Mouse (Mus musculus) right cerebral cortex, postnatal 10 days (tissue): Measurements from ENCODE around the gene Prss12.
A peak's percentile ranks its signal among the peaks of the same experiment; 100 is the strongest.

Source experiments
- DNase-seq, 2 experiments: peaks; one replicate each; pipeline ENCODE4 v3.0.0; 2021; ENCODE audit warnings: low spot score in 2 of 2

Gene Prss12

DNA sequence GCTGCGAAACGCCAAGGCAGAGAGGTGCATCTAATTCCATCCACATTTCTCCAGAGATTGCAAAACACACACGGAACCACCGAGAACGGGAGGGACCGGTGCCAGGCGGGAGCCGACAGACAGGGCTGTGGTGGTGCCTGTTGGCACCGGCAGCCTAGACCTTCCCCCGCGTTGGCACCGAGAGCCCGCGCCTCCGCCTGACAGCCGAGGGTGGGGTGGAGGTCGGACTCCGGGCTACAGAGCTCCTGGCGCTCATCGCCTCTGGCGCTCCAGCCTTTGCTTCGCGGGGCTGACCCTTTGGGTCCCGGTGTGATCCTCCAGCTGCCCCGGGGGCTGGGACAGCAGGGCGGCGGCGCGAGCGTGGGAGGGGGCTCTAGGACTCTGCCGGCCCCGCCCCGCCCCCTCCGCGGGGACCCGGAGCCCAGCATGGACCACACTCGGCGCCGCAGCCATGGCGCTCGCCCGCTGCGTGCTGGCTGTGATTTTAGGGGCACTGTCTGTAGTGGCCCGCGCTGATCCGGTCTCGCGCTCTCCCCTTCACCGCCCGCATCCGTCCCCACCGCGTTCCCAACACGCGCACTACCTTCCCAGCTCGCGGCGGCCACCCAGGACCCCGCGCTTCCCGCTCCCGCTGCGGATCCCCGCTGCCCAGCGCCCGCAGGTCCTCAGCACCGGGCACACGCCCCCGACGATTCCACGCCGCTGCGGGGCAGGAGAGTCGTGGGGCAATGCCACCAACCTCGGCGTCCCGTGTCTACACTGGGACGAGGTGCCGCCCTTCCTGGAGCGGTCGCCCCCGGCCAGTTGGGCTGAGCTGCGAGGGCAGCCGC is at the start of gene Prss12:
Gene Prss12 (plus strand): TSS at position 206 of the 830 bp plus-strand sequence.
- DNase-seq: peak; percentile 55 to 68

GRCm38 (mm10) chr3:123397562-123398481 is 48.9 kb upstream of the Prss12 start:
- no peak for DNase-seq

- no peak for DNase-seq
Measured at GRCm38 (mm10) chr3:123404945-123405344, 41.8 kb upstream of the Prss12 start.

- no peak for DNase-seq
Measured at GRCm38 (mm10) chr3:123411821-123412578, 34.7 kb upstream of the Prss12 start.

GRCm38 (mm10) chr3:123413173-123413572 is 33.5 kb upstream of the Prss12 start:
- DNase-seq: no peak

- no peak for DNase-seq
Measured at GRCm38 (mm10) chr3:123425647-123426046, 21.1 kb upstream of the Prss12 start.

DNA sequence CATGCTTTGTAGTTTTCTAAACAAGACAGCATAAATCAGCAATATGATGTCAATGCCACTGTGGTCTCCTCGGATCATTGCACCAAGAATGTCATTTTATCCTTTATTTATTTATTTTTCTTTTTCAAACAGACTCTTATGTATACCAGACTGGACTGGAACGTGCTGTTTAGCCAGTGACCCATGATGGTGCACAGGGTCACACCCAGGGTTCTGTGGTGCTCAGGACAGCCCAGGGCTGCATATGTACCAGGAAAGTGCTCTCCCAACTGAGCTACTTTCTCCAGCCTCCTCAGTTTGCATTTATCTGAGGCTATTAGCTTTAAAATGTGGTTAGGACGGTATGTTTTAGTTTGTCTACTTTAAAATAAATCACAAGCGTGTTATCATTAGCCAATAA is 18.7 kb upstream of the Prss12 start:
- no peak for DNase-seq

DNA sequence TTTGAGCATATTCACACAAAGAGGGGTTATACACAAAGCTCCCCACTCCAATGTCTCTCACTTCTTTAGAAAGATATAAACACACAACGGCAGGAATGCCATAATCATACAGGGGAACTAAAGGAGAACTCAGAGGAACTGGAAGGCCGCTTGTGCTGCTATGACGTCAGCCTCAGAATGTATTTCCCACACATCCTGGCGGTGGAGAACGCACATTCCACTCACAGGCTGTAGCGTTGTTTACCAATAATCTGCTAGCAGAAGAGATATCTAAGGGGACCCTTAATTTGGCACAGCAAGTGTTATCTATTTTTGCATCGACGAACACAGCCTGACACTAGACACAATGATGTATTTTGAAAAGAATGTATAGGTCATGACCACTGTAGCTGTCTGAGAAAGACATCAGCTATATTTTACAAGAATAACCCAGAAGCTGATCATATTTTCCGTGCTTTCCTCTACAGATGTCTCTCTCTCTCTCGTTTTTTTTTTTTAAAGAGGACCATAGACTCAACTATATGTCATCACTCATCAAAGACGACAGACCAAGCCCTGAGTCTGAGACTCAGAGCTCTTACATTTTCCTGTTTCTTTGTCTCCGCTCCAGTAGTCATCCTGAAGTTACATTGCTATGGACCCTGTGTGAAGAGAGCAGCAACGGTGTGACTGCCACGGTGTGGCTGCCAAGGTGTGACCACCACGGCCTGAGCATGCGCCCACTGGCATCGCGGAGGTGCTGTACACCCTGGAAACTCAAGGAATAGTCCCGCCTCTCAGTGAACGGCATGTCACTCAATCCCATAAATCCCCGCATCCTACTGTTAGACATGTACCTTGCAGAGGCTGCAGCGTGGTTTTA is 16.9 kb upstream of the Prss12 start:
- no peak for DNase-seq

DNA sequence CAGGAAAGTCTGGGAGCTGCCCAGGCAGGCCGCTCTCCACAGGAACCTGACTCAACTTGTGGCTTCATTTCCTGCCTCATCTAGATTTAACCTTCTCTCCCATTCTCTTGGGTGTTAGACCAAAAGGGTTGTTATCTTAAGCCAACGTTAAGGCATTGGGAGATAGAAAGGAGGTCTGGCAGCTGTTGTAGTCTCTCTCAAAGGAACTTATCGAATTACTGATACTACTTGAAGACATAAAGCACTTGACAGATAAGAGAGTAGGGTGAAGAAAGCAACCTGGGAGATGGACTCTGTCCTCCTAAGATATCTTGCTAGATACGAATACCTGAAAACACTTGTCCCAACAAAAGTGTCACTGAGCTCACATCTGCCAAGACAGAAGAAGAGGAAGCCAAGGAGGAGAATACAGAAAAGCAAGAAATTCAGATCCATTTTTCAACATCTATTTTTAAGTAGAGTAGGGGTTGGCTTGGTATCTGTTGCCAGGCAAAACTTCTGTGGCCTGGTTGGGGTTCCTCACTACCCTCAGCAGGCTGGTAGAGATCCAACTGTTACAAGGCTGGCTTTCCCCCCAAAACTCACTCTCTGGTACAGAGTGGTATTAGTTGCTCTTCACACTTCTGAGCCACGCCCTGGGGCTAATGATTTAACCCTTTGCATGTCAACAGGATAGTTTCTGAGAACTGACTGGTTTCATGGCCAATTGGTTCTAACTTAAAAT is 14.6 kb upstream of the Prss12 start:
- no peak for DNase-seq

DNA sequence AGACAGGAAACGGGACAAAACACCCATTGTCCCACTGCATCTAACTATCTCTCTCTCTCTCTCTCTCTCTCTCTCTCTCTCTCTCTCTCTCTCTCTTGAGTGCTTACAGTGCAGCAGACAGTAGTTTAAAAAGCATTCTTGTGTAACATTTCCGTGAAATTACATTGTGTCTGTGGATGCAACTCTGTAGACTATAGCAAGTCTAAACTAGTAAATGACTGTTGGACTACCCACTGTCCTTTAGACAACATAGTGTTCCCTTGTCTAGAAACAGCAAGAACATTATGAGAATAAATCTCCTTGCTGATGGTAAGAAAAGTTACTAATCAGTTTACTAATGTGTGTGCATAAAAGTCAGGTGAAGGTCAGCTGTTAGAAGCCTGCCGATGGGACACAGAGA is 13.4 kb upstream of the Prss12 start:
- DNase-seq: no peak

- no peak for DNase-seq
Measured at GRCm38 (mm10) chr3:123437608-123438007, 9.1 kb upstream of the Prss12 start.

DNA sequence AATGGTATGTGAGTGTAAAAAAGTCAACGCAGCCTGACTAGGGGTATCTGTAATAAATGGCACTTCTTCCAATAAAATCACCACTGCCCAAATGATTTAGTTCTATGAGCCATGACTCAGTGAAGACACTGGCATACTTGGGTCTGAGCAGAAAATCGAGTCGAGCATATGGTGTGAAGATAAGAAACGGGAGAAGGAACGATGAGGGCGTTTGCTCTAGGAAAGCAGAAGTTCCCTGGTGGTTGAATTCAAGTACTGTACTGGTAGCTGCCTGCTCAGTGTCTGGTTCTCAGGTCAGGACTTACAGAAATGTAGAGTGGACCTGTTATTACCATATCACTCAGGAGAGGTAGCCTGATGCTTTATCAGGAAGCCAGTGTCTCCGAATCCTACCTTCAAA is 6.2 kb upstream of the Prss12 start:
- no peak for DNase-seq

DNA sequence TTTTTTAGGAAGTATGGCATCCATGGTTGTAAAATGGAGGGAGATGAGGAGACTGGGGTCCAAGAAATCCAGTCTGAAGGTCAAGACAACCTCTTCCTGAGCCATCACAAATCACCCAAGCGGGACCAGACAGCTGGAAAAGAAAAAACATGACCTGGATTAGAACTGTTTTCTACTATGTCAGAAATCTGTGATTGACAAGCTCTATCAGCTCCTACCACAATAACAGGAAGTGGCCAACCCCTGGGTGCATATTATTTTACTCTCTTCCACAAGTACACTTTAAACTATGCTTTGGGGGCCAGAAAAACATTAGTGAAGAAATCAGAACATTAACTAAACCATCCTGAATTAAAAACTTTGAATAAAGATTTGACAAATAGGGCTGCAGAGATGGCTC is 2.2 kb upstream of the Prss12 start:
- DNase-seq: no peak

DNA sequence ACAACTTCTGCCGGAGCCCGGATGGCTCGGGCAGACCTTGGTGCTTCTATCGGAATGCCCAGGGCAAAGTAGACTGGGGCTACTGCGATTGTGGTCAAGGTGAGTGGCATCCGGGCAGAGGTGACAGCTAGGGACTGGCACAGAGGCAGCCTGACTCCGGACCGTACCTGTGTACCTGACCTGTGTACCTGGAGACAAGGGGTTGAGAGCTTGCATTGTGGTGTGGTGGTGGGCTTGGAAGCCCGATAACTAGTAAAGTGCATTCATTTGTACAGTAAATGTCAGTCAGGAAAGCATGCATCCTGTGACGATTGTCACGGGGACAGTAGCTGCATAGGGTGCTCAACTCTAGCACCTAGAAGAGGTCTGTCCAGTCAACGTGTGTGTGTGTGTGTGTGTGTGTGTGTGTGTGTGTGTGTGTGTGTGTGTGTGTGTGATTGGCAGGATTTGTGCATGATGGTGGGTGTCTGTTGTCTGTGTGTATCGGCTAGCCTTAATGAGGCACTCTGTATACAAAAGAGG is 886 bp downstream of the Prss12 start:
- DNase-seq: no peak

- DNase-seq: no peak
Measured at GRCm38 (mm10) chr3:123448096-123448495, 1.4 kb downstream of the Prss12 start.

DNA sequence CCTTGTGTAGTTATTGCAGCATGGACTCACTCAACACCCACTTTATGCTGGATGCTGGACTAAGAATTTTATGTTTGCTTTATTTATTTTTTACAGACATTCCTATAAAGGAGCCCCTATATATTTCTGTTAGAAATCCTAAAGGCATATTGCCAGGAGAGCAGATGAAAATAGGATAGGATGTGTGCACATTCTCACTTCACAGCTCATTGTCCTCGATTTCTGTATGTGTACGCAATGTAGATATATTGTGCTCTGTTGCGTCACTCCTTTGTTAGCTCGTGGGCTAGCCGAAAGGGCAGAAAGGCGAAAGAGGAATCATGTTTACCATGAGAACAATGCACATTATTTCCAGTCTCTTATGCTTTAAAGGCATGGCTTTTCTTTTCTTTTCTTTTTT is 3.4 kb downstream of the Prss12 start:
- DNase-seq: no peak

DNA sequence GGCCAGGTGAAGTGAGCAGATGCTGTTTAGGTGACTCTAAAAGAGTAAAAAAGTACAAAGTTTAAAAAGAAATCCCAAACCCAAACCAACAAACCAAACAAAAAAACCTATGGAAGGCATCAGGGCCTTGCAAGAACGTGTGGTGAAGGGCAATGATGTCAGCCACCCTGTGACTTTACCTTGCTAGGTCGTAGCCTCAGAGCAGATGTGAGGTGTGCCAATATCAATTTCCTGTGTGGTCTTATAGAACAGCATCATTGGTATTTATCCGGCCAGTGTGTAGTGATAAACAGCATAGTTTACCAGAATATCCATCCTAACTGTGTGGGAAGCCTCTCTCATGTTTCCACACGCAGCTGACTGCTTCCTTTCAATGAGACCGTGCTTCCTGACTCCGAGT is 6.2 kb downstream of the Prss12 start:
- DNase-seq: no peak

GRCm38 (mm10) chr3:123459492-123459891 is 12.8 kb downstream of the Prss12 start:
- no peak for DNase-seq

GRCm38 (mm10) chr3:123460436-123460835 is 13.7 kb downstream of the Prss12 start:
- DNase-seq: no peak

- no peak for DNase-seq
Measured at GRCm38 (mm10) chr3:123462264-123462663, 15.6 kb downstream of the Prss12 start.
